Mouse (Mus musculus): ENCODE measurements around the gene Nup107. TPM values are rescaled to one million over a fixed set of nuclear protein-coding genes. Genes with fewer than 3 reads are reported as not detected.

Gene Nup107
- 68.1 and 69.7 TPM in 2 replicates for polyA plus RNA-seq (2015; fragmentation: Nextera tagmentation; extraction: Ambion mirVana)

- Histone ChIP-seq H3K4me1 (peaks cover 20% of the 10 kb centered on the region), H3K36me3 (ENCODE audit: poor library complexity, severe bottlenecking) (peaks cover 9% of the 10 kb centered on the region), H3K27me3 (no peaks in the 10 kb centered on the region), H3K4me2 (peak within 1 kb of the TSS; percentile 90), H3K27ac (peak within 1 kb of the TSS; percentile 32), H3K9me3 (replicated peaks) (peaks cover 3% of the 10 kb centered on the region; the same call in 1 of the 2 replicates), H3K9ac (peak within 1 kb of the TSS; percentile 83), H3K4me3 (peak within 1 kb of the TSS; percentile 85)
- under 1% methylated on average over 75 of the region's 75 CpGs for WGBS
- peak; percentile 97 for ATAC-seq
These were observed at the start of gene Nup107 for GRCm38 (mm10) chr10:117792141-117793091. Gene Nup107, minus strand, starts transcription at chr10:117792705.

GRCm38 (mm10) chr10:117841765-117842164, 49.3 kb upstream of the Nup107 start:
- no peak overlapping the region for H3K9ac ChIP-seq
- no peak overlapping the region for H3K4me3 ChIP-seq
- H3K27me3 ChIP-seq: no peaks in the 10 kb centered on the region
- peaks cover 19% of the 10 kb centered on the region for H3K4me1 ChIP-seq
- no peak overlapping the region for H3K27ac ChIP-seq
- WGBS: 88% methylated on average over 1 of the region's 1 CpGs
- H3K4me2 ChIP-seq: no peak overlapping the region
- no peak for ATAC-seq
- H3K9me3 ChIP-seq (replicated peaks): no peaks in the 10 kb centered on the region
- no peaks in the 10 kb centered on the region for H3K36me3 ChIP-seq (ENCODE audit: poor library complexity, severe bottlenecking)

DNA sequence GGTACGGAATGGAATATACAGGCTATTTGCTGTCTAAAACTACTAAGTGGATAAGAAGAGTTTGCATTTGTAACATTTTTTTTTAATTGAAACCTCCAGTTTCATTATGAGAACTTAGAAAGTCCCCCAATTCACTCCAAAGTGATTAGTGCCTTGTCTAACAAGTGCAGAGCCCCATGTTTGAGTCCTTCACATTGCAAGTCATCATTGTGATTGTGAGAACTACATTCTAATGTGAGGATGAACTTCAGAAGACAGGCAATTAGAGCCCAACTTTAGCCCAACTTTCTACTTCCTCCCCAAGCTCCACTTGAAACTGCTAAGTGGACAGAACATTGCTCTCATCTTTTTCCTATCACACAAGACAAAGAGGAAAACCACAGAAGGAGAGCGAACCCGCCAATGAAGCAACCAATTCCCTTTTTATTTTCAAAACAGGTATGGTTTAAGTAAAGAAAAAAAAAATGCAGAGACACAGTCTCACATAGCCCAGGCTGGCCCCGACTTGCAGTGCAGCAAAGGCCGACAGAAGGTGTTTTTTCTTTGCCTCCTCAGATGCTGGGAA, 48.0 kb upstream of the Nup107 start:
- Histone ChIP-seq H3K9me3 (replicated peaks) (no peaks in the 10 kb centered on the region), H3K27ac (no peak overlapping the region), H3K27me3 (no peaks in the 10 kb centered on the region), H3K9ac (no peak overlapping the region), H3K4me3 (no peak overlapping the region), H3K36me3 (ENCODE audit: poor library complexity, severe bottlenecking) (no peaks in the 10 kb centered on the region), H3K4me1 (peaks cover 14% of the 10 kb centered on the region), H3K4me2 (no peak overlapping the region)
- 94% methylated on average over 5 of the region's 5 CpGs for WGBS
- no peak for ATAC-seq

DNA sequence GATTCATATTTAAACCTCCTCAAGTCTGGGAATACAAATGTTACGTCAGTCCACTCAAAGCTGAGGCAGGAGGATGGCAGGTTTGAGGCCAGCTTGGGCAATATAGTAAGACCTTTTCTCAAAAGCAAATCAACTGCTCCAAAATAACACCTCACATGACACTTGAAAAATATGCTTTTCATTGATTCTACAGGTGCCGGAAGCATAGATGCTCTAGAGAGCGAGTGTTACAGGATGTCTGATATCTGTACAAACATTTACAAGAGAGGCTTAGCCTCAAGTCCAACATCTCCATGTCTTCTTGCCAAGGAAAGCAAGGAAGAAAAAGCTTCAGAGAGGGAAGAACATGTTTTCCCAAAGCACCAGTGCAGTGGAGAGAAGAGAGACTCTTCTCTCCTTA, 47.2 kb upstream of the Nup107 start:
- Histone ChIP-seq H3K27ac (no peak overlapping the region), H3K9me3 (replicated peaks) (no peaks in the 10 kb centered on the region), H3K4me1 (peaks cover 13% of the 10 kb centered on the region), H3K4me3 (no peak overlapping the region), H3K4me2 (no peak overlapping the region), H3K27me3 (no peaks in the 10 kb centered on the region), H3K9ac (no peak overlapping the region), H3K36me3 (ENCODE audit: poor library complexity, severe bottlenecking) (no peaks in the 10 kb centered on the region)
- no peak for ATAC-seq
- whole genome bisulfite sequencing: 96% methylated on average over 3 of the region's 3 CpGs

DNA sequence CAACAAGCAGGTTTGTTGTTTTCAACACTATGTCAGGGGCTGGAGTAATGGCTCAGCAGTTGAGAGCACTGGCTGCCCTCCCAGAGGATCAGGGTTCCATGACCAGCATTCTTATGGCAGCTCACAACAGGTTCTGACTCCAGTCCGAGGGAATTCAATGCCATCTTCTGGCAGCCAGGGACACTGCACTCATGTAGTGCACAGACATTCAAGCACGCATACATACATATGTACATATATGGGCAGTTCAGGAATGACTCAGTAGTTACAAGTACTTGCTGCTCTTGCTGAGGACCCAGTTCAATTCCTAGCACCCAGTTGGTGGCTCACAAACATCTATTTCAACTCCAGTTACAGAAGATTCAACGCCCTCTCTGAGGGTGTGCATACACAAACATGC, 46.4 kb upstream of the Nup107 start:
- Histone ChIP-seq H3K4me1 (peaks cover 5% of the 10 kb centered on the region), H3K4me3 (no peak overlapping the region), H3K27me3 (no peaks in the 10 kb centered on the region), H3K9me3 (replicated peaks) (no peaks in the 10 kb centered on the region), H3K27ac (no peak overlapping the region), H3K9ac (no peak overlapping the region), H3K36me3 (ENCODE audit: poor library complexity, severe bottlenecking) (no peaks in the 10 kb centered on the region), H3K4me2 (no peak overlapping the region)
- no peak for ATAC-seq
- WGBS: 95% methylated on average over 3 of the region's 3 CpGs

DNA sequence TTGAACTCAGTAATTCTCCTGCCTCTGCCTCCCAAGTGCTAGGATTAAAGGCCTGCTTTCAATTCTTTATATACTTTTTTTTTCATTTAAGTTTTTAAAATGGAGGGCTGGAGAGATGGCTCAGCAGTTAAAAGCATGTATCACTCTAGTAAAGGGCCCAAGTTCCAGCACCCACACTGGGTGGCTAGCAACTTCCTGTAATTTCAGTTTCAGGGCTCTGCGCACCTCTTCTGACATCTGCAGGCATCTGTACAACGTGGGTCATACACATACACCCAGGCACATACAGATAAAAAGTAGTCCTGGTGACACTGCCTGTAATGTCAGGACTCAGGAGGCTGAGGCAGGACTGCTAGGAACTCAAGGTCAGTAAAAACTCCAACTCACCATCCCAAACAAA, 43.8 kb upstream of the Nup107 start:
- Histone ChIP-seq H3K4me3 (no peak overlapping the region), H3K9ac (no peak overlapping the region), H3K36me3 (ENCODE audit: poor library complexity, severe bottlenecking) (no peaks in the 10 kb centered on the region), H3K9me3 (replicated peaks) (no peaks in the 10 kb centered on the region), H3K27ac (no peak overlapping the region), H3K4me2 (no peak overlapping the region), H3K27me3 (no peaks in the 10 kb centered on the region), H3K4me1 (no peaks in the 10 kb centered on the region)
- WGBS: 88% methylated on average over 2 of the region's 2 CpGs
- no peak for ATAC-seq

- 72% methylated on average over 5 of the region's 5 CpGs for WGBS
- ATAC-seq: no peak
- Histone ChIP-seq H3K9me3 (replicated peaks) (no peaks in the 10 kb centered on the region), H3K27me3 (no peaks in the 10 kb centered on the region), H3K9ac (no peak overlapping the region), H3K36me3 (ENCODE audit: poor library complexity, severe bottlenecking) (no peaks in the 10 kb centered on the region), H3K27ac (no peak overlapping the region), H3K4me2 (no peak overlapping the region), H3K4me1 (no peaks in the 10 kb centered on the region), H3K4me3 (no peak overlapping the region)
These were observed 42.9 kb upstream of the Nup107 start for GRCm38 (mm10) chr10:117835453-117835852.

GRCm38 (mm10) chr10:117830797-117831196, 38.3 kb upstream of the Nup107 start:
- H3K4me1 ChIP-seq: no peaks in the 10 kb centered on the region
- no peaks in the 10 kb centered on the region for H3K27me3 ChIP-seq
- 87% methylated on average over 3 of the region's 3 CpGs for WGBS
- ATAC-seq: no peak
- no peak overlapping the region for H3K9ac ChIP-seq
- H3K36me3 ChIP-seq (ENCODE audit: poor library complexity, severe bottlenecking): no peaks in the 10 kb centered on the region
- H3K9me3 ChIP-seq (replicated peaks): no peaks in the 10 kb centered on the region
- H3K4me3 ChIP-seq: no peak overlapping the region
- H3K4me2 ChIP-seq: no peak overlapping the region
- no peak overlapping the region for H3K27ac ChIP-seq

- Histone ChIP-seq H3K9me3 (replicated peaks) (no peaks in the 10 kb centered on the region), H3K4me1 (no peaks in the 10 kb centered on the region), H3K4me2 (no peak overlapping the region), H3K27ac (no peak overlapping the region), H3K9ac (no peak overlapping the region), H3K27me3 (no peaks in the 10 kb centered on the region), H3K4me3 (no peak overlapping the region), H3K36me3 (ENCODE audit: poor library complexity, severe bottlenecking) (no peaks in the 10 kb centered on the region)
- no peak for ATAC-seq
- 95% methylated on average over 7 of the region's 7 CpGs for WGBS
These were observed 37.1 kb upstream of the Nup107 start for GRCm38 (mm10) chr10:117829472-117830155.

DNA sequence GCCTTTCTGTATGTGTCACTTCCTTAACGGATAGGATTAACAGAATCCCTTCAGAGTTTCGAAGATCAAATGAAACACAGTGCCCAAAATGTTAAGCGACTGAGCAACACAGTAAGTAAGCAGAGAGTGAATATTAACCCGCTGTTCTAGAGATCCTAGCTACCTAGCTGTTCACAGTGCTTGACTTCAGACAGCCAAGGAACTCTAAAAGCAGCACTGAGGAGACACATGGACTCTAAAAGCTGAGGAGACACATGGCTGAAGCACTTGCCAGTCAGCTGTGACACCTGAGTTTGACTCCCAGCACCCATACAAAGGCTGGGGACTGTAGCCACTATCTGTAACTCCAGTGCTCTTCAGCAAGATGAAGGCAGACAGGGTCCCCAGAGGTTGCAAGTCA, 36.5 kb upstream of the Nup107 start:
- Histone ChIP-seq H3K9me3 (replicated peaks) (no peaks in the 10 kb centered on the region), H3K4me2 (no peak overlapping the region), H3K27ac (no peak overlapping the region), H3K9ac (no peak overlapping the region), H3K4me1 (no peaks in the 10 kb centered on the region), H3K4me3 (no peak overlapping the region), H3K36me3 (ENCODE audit: poor library complexity, severe bottlenecking) (no peaks in the 10 kb centered on the region), H3K27me3 (no peaks in the 10 kb centered on the region)
- WGBS: 82% methylated on average over 4 of the region's 4 CpGs
- ATAC-seq: no peak

GRCm38 (mm10) chr10:117828536-117828935, 36.0 kb upstream of the Nup107 start:
- ATAC-seq: no peak
- Histone ChIP-seq H3K36me3 (ENCODE audit: poor library complexity, severe bottlenecking) (peaks cover 2% of the 10 kb centered on the region; the same call in 1 of the 2 replicates), H3K27me3 (no peaks in the 10 kb centered on the region), H3K27ac (no peak overlapping the region), H3K9ac (no peak overlapping the region), H3K9me3 (replicated peaks) (no peaks in the 10 kb centered on the region), H3K4me1 (no peaks in the 10 kb centered on the region), H3K4me2 (no peak overlapping the region), H3K4me3 (no peak overlapping the region)
- WGBS: 88% methylated on average over 4 of the region's 4 CpGs

- Histone ChIP-seq H3K27me3 (no peaks in the 10 kb centered on the region), H3K4me2 (no peak overlapping the region), H3K9ac (no peak overlapping the region), H3K36me3 (ENCODE audit: poor library complexity, severe bottlenecking) (peaks cover 38% of the 10 kb centered on the region), H3K4me1 (no peaks in the 10 kb centered on the region), H3K4me3 (no peak overlapping the region), H3K27ac (no peak overlapping the region), H3K9me3 (replicated peaks) (no peaks in the 10 kb centered on the region)
- ATAC-seq: no peak
- WGBS: 92% methylated on average over 4 of the region's 4 CpGs
These were observed 32.1 kb upstream of the Nup107 start for GRCm38 (mm10) chr10:117824647-117825046.

All from forebrain, embryonic 13.5 days (tissue).